Mouse (Mus musculus) cerebellum, adult 2 months (tissue): ENCODE results near the gene Ahctf1.

Experiments
- CTCF ChIP-seq: fragments of 200-500 bp; IDR thresholded peaks from 2 replicates; pipeline ENCODE4 v1.5.1; 2011; ENCODE audit warnings: low read depth, mild to moderate bottlenecking, control low read depth, low read length, moderate library complexity, borderline replicate concordance; ENCODE audit not compliant: insufficient read depth
- POLR2A ChIP-seq: fragments of 200-500 bp; IDR thresholded peaks from 2 replicates; pipeline ENCODE4 v1.6.1; 2011; ENCODE audit warnings: low read length, control low read depth, borderline replicate concordance; ENCODE audit not compliant: insufficient read depth

DNA sequence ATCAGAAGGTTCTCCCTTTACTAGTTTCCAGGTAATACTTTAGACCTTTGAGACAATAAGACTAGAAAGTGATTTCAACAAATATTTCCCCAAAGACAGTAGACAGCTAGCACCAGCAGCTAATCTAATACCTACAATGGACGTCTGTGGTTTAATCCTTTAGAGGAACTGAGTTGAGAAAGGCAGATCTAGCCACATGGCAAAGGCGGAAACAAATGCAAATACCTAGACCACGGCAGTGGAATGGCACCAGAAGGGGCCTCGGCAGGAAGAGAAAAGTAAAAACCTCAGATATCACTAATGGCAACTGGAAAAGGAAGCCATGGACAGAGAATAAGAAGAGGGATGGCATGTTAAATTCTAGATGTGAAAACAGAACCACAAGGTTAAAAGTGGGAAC is 16.2 kb downstream of the Ahctf1 start:
- no peak for TF ChIP-seq CTCF
- no peak for TF ChIP-seq POLR2A
